Mouse (Mus musculus) thymus, postnatal 10 days (tissue): ENCODE data around the gene Ccdc63.

Experiments
- DNase-seq, 2 experiments: peaks; one replicate each; pipeline ENCODE4 v3.0.0; 2021; ENCODE audit warnings: low spot score in 2 of 2

The Ccdc63 gene

GRCm38 (mm10) chr5:122125211-122125760, 15.3 kb downstream of the Ccdc63 start:
- peak; percentile 45 to 60 for DNase-seq

- peak in 1 of 2 experiments; percentile 27 for DNase-seq
These were observed 24.4 kb downstream of the Ccdc63 start for GRCm38 (mm10) chr5:122116243-122116642.

DNA sequence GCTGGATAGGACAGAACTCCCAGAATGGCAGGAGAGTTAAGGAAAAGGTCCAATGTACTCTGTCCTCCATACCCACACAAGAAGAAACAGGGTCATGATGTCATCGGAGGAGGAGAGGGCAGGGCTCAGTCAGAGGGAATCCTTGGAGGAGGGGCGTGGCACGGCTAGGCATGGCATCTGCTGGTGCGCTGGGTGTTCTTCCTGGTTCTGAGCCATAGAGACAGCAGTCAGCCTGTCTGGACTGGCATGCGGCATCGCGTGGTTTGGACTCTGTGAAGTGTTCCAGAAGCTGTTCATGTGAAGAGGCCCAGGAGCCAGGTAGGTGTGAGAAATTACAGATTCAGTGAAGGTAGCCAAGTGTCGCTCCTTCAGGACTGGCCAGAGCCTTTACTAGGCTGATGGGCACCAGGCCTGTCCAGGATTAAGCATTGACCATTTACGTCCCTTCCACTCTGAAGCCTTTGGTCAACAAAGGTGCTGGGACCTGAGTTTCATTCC, 25.3 kb downstream of the Ccdc63 start:
- no peak for DNase-seq

- DNase-seq: peak; percentile 56 to 70
These were observed 26.4 kb downstream of the Ccdc63 start for GRCm38 (mm10) chr5:122114176-122114575.

DNA sequence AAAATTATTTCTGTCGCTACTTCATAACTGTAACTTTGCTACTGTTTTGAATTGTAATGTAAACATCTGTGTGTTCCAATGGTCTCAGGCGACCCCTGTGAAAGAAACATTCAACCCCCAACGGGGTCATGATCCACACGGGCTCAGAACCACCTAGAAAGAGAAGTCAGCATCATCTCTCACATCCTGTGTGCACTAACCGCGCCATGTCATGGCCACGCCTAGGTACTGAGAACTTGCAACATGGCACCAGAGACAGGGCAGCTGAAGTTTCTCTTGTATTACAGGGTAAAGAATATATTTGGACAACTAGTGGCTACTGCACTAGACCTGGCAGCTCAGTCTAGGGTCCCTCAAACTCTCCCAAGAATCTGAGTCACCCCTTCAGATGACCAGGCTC, 27.2 kb downstream of the Ccdc63 start:
- no peak for DNase-seq

GRCm38 (mm10) chr5:122111933-122112248, 28.7 kb downstream of the Ccdc63 start:
- DNase-seq: no peak

- DNase-seq: no peak
These were observed 29.3 kb downstream of the Ccdc63 start for GRCm38 (mm10) chr5:122111091-122111932.

GRCm38 (mm10) chr5:122110625-122111024, 30.0 kb downstream of the Ccdc63 start:
- no peak for DNase-seq

DNA sequence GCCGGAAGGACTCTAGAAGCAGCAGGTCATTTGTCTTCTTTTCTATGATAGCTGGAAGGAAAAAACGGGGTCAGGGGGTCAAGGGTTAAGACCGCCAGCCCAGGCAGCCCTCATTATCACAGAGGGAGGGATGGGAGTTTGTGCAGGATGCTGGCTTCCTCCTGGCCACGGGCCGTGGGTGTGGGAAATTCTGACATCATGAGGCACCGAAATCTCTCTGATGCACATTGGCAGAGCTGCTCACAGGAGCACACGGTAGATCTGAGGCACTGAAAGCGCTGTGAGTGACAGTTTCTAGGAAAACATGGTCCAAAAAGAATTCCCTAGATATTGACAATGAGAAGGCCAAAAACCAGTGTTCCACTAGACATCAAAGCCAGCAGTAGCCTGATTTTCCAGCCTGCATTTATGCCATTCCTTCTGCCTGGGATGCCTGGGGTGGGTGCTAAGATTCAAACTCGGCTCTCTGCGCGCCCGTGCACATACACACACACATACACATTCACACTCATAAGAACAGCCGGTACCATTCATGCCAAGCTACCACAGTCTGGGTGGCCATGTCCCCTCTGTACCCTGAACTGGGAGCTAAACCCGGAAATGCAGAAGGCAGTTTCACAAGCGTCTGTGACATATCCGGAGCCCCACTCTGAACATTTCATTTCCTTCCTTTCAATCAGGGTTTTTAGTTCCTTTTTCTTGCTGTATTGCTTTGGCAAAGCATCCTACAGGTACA, 31.1 kb downstream of the Ccdc63 start:
- DNase-seq: no peak

DNA sequence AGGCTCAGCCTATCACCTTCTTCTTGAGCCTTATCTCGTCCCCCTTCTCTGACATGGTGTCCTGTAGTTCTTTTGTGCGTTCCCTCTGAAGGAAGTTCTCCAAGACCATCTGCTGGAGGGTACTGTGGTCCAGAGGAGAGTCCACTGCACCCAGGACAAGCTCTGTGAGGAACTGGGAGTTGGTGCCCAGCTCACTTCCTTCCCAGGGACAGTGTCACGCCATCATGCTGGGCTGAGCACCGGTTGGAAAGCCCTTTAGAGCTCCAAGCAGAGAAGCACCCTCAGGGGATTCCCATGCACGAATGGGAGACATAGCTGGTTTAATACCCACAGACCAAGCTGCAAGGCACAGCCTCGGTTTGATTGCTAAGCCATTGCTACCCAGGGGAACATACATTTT, 32.5 kb downstream of the Ccdc63 start:
- no peak for DNase-seq

DNA sequence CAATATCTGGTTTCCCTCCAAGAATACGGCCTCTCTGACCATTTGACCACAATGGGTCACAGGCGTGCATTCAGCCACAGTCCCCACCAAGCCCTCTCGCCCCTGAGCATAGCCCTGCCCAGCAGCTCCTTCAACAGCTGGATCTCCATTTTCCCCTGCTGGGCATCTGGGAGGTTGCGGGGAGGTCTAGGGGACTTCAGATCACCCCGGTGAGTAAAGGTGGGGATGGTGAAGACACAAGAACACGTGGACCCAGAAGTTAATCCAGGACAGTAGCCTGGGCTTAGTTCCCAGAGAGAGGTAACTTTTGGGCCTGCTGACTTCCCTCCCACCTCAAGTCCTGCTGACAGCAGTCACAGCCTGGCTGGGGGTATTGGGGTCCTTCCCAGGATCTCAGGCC, 34.4 kb downstream of the Ccdc63 start:
- DNase-seq: no peak

- no peak for DNase-seq
These were observed 35.6 kb downstream of the Ccdc63 start for GRCm38 (mm10) chr5:122104981-122105380.

GRCm38 (mm10) chr5:122104201-122104600, 36.4 kb downstream of the Ccdc63 start:
- peak in 1 of 2 experiments; percentile 71 for DNase-seq

GRCm38 (mm10) chr5:122103075-122103474, 37.5 kb downstream of the Ccdc63 start:
- DNase-seq: no peak

GRCm38 (mm10) chr5:122102476-122103050, 38.1 kb downstream of the Ccdc63 start:
- no peak for DNase-seq

DNA sequence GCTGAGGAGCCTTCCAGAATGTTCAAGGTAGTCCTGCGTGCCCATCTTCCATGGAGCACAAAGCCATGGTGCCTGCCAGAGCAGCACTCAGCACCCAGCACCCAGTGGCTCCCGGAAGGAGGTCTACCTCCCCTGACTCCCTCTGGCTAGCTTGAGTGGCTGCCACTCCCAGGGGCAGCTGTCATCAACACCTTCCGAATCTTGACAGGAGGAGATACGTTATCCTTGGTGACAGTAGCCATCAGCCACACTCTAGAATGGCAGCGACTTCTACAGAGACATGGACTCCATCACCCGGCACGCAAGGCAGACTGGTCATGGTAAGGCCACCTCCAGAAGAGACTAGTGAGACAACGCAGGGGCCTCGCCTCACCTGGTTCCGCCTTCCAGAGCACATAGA, 46.2 kb downstream of the Ccdc63 start:
- no peak for DNase-seq

DNA sequence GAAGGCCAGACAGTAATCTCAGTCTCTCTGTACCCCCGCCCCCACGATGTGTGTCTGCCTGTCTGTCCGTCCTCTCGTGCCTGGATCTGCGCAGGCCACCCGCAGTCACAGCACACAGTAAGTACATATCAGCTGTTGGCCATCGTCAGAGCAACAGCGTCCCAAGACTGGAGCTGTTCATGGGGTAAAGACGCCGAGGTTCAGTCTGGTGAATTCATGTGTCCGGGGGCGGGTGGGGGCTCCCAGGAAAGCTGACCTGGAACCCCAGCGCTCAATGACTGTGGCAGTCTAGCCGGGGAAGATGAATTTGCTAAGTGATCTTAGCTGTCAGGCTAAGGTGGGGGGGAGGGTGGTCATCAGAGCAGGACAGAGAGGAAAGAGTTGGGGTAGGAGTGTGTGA, 46.9 kb downstream of the Ccdc63 start:
- no peak for DNase-seq

DNA sequence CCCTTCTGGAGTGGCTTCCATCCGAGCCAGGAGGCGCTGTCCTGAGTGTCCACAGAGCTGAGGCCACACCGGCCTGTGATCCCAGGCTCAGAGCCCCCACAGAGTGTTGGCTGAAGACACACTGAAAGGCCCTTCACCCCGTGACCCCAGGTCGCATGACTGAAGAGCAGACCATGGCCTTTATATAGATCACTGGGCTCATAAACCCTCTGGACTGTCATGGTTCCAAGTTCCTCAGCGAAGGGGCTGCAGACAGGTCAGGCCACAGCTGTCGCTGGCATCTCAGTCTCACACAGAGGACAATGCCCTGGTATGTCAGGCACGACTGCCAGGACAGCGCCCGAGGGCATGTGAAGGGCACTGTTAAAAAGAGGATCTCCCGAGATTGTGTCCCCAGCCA, 47.8 kb downstream of the Ccdc63 start:
- no peak for DNase-seq

DNA sequence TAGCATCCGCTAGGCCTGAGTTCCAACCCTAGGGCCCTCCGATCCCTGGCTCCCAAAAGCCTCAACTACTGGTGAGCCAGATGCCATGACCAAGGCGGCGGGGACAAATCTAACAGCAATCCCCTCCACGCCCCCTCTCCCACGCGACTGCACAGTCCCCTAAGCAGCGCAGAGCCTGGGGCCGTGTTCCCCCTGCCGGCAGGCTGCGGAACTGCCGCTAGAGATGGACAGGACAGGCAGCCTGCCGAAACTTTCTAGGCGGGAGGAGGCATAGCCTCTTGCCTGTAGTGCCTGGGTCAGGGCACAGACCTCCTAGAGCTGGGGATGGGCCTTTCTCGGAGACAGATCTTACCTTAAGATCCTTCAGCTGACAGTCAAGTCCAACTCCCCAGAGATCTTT, 49.6 kb downstream of the Ccdc63 start:
- DNase-seq: peak; percentile 37 to 70

GRCm38 (mm10) chr5:122089664-122090063, 51.0 kb downstream of the Ccdc63 start:
- no peak for DNase-seq

DNA sequence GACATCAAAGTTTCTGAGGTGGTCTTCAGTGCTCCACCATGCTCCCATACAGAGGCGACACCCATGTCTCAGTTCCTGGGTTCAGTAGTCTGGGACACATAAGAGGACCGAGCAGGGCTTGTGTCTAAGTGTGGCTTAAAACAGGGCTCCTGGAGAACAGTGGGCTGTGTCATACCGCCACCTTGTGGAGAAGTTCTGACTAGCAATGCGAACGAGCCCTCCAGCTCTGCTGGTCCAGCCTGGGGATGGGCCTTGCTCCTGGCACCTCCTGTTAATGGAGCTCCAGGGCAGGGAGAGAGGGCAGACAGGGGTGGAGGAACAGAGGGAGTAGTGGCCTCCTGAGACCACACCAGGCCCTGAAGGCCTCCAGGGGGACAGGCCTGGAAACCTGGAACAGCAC, 51.7 kb downstream of the Ccdc63 start:
- peak; percentile 56 to 83 for DNase-seq

- no peak for DNase-seq
These were observed 54.5 kb downstream of the Ccdc63 start for GRCm38 (mm10) chr5:122086121-122086520.
